Mouse (Mus musculus): ENCODE results near the gene Irgc1. TPM values are rescaled to one million over a fixed set of nuclear protein-coding genes. Genes with fewer than 3 reads are reported as not detected.

The Irgc1 gene
- total RNA-seq, 1 experiment, result not detected

DNA sequence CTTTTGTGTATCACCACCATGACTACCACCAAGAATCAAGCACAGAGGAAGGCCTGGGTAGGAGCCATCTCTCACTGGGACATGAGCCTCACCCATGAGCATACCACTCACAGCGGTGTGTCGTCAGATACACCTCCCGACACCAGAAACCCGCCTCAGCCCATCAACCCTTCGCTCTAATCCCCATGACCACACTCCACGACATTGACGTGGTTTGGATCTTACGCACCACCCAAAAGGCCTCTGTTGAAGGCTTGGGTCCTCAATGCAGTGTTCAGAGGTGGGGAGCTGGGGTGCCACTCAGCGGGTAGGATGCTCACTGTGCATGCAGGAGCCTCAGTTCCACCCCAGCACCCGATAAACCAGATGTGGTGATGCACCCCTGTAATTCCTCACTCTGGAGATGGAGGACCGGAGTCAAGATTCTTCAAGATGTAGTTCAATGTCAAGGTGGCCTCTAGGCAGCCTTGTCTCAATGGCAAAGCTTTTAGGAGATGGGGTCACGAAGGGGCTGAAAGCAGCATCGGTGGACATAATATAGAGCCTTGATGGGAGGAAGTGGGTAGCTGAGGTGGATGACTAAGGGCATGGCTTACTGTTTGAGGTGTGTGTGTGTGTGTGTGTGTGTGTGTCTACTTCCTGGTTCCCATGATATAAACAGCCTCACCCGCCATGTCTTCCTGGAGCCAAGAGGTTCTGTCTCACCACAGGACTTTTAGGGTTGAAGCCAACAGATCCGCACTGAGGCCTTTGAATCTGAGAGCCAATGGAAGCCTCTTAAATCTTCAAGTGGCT, 21.3 kb downstream of the Irgc1 start:
- in situ Hi-C loops (cut with MboI; ENCODE audit: low sequenced_read_pairs in 2 of 2, unreplicated experiment in 2 of 2), result no loop called here
- Histone ChIP-seq H3K4me1 (ENCODE audit: control insufficient read depth in 2 of 2, insufficient read depth in 2 of 2, low read length in 2 of 2, poor library complexity in 1 of 2) (peaks cover 0 to 3% of the 10 kb centered on the region in 2 experiments; a peak in 1 of 4 replicates), H3K4me3 (ENCODE audit: insufficient read depth in 1 of 2, low read depth in 1 of 2, low read length in 2 of 2, poor library complexity in 1 of 2, severe bottlenecking in 1 of 2) (no peak overlapping the region), H3K36me3 (ENCODE audit: control insufficient read depth, insufficient read depth, low read length, poor library complexity, severe bottlenecking) (no peaks in the 10 kb centered on the region), H3K27ac (ENCODE audit: insufficient read depth, low read depth, low read length, poor library complexity, severe bottlenecking) (no peak overlapping the region), H3K9me3 (ENCODE audit: control insufficient read depth, insufficient read depth, low read depth, low read length) (no peaks in the 10 kb centered on the region), H3K9ac (ENCODE audit: insufficient read depth, low read depth, low read length, poor library complexity, severe bottlenecking) (no peak overlapping the region)
- DNase-seq (ENCODE audit: low read depth, low spot score), result no peak
- no peak for TF ChIP-seq ZC3H11A (IDR thresholded peaks at IDR 0.05; ENCODE audit: borderline replicate concordance, low read depth, low read length)
- no peak for TF ChIP-seq CHD2 (IDR thresholded peaks at IDR 0.05; ENCODE audit: low read depth, low read length)
- no peak for TF ChIP-seq HCFC1 (IDR thresholded peaks at IDR 0.05; ENCODE audit: borderline replicate concordance, insufficient read depth, low read length)
- no peak for TF ChIP-seq MAFK (IDR thresholded peaks at IDR 0.05; ENCODE audit: insufficient read depth, low read depth, low read length)

DNA sequence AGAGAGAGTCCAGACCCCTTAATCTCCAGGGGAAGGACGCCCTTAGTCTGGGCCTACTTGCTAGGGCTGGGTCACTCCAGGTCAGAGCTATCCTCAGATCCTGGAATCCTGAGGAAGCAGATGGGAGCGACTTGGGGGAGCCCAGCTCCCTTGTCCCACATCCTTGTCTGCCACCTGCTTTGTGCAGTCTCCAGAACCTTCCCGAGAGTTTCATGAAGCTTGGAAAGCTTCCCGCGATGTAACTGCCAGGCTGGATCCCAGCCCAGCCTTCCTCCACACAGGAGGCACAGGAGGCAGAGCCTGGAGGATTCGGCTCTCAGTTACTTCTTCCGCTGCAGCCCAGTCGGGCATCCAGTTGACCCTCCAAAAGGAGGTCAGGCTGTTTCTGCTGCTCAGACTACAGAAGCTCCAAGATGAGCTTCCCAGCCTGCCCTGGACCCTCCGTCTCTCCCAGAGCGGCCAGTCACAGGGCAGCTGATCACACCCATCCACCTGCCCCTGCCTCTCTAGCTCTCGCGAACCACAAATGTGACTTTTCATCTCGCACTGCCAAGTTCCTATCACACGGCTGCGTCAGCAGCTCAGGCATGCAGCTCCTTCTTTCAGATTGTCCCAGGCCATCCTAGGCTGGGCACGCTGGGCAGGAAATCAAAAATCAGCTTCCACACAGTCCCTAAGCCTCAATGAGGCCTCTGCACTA, 22.5 kb downstream of the Irgc1 start:
- Histone ChIP-seq H3K9ac (ENCODE audit: insufficient read depth, low read depth, low read length, poor library complexity, severe bottlenecking) (no peak overlapping the region), H3K9me3 (ENCODE audit: control insufficient read depth, insufficient read depth, low read depth, low read length) (no peaks in the 10 kb centered on the region), H3K36me3 (ENCODE audit: control insufficient read depth, insufficient read depth, low read length, poor library complexity, severe bottlenecking) (no peaks in the 10 kb centered on the region), H3K4me1 (ENCODE audit: control insufficient read depth in 2 of 2, insufficient read depth in 2 of 2, low read length in 2 of 2, poor library complexity in 1 of 2) (peaks cover 0 to 3% of the 10 kb centered on the region in 2 experiments; a peak in 1 of 4 replicates), H3K4me3 (ENCODE audit: insufficient read depth in 1 of 2, low read depth in 1 of 2, low read length in 2 of 2, poor library complexity in 1 of 2, severe bottlenecking in 1 of 2) (no peak overlapping the region), H3K27ac (ENCODE audit: insufficient read depth, low read depth, low read length, poor library complexity, severe bottlenecking) (no peak overlapping the region)
- in situ Hi-C loops (cut with MboI; ENCODE audit: low sequenced_read_pairs in 2 of 2, unreplicated experiment in 2 of 2), result no loop called here
- DNase-seq (ENCODE audit: low read depth, low spot score), result no peak
- TF ChIP-seq ZNF384 (IDR thresholded peaks at IDR 0.05; ENCODE audit: low read depth, low read length), result no peak
- no peak for TF ChIP-seq ZC3H11A (IDR thresholded peaks at IDR 0.05; ENCODE audit: borderline replicate concordance, low read depth, low read length)

DNA sequence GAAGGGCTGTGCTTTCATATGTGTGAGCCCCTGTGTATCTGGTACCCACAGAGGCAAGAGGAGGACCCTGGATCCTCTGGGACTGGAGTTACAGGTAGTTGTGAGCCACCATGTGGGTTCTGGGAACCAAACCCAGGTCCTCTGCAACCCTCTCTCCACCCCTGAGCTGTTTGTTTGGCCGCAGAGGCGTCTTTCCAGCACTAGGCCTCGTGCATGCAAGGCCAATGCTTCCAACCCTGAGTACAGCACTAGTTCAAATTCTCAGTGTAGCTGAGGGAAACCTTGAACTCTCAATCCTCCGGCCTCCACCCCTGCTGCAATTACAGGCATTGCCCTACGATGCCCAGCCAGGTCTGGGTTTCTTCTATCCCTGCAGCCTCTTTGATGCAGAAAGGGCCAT, 23.4 kb downstream of the Irgc1 start:
- no peak for DNase-seq (ENCODE audit: low read depth, low spot score)
- peaks cover 0 to 3% of the 10 kb centered on the region in 2 experiments; a peak in 1 of 4 replicates for H3K4me1 ChIP-seq (ENCODE audit: control insufficient read depth in 2 of 2, insufficient read depth in 2 of 2, low read length in 2 of 2, poor library complexity in 1 of 2)
- H3K9ac ChIP-seq (ENCODE audit: insufficient read depth, low read depth, low read length, poor library complexity, severe bottlenecking), result no peak overlapping the region
- no peak for TF ChIP-seq CHD2 (IDR thresholded peaks at IDR 0.05; ENCODE audit: low read depth, low read length)
- no peak for TF ChIP-seq ZNF384 (IDR thresholded peaks at IDR 0.05; ENCODE audit: low read depth, low read length)
- TF ChIP-seq ZC3H11A (IDR thresholded peaks at IDR 0.05; ENCODE audit: borderline replicate concordance, low read depth, low read length), result no peak
- no peak for TF ChIP-seq MAFK (IDR thresholded peaks at IDR 0.05; ENCODE audit: insufficient read depth, low read depth, low read length)
- no peak for TF ChIP-seq HCFC1 (IDR thresholded peaks at IDR 0.05; ENCODE audit: borderline replicate concordance, insufficient read depth, low read length)
- H3K36me3 ChIP-seq (ENCODE audit: control insufficient read depth, insufficient read depth, low read length, poor library complexity, severe bottlenecking), result no peaks in the 10 kb centered on the region
- H3K9me3 ChIP-seq (ENCODE audit: control insufficient read depth, insufficient read depth, low read depth, low read length), result no peaks in the 10 kb centered on the region
- H3K4me3 ChIP-seq (ENCODE audit: insufficient read depth in 1 of 2, low read depth in 1 of 2, low read length in 2 of 2, poor library complexity in 1 of 2, severe bottlenecking in 1 of 2), result no peak overlapping the region
- in situ Hi-C loops (cut with MboI; ENCODE audit: low sequenced_read_pairs in 2 of 2, unreplicated experiment in 2 of 2), result no loop called here
- no peak overlapping the region for H3K27ac ChIP-seq (ENCODE audit: insufficient read depth, low read depth, low read length, poor library complexity, severe bottlenecking)

DNA sequence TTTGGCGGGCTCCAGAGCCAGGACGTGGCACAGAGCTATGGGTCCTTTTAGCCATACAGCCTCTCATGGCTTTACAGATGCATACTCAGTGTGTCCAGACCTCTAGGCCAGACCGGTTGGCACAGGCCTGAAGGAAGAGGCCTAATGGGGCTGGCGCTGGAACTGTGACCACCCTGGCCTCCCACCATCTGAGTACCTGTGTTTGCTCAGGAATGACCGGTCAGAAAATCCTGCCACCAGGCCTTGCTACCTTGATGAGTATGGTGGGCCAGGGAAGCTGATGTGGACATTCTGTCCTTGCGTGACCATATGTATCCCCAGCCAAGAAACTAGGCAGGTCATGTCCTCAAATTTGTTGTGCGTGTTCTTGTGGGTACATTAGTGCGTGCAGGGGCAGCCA, 24.9 kb downstream of the Irgc1 start:
- in situ Hi-C loops (cut with MboI; ENCODE audit: low sequenced_read_pairs in 2 of 2, unreplicated experiment in 2 of 2), result no loop called here
- H3K36me3 ChIP-seq (ENCODE audit: control insufficient read depth, insufficient read depth, low read length, poor library complexity, severe bottlenecking), result peaks cover 3% of the 10 kb centered on the region; the same call in 1 of the 2 replicates
- no peak overlapping the region for H3K4me3 ChIP-seq (ENCODE audit: insufficient read depth in 1 of 2, low read depth in 1 of 2, low read length in 2 of 2, poor library complexity in 1 of 2, severe bottlenecking in 1 of 2)
- no peaks in the 10 kb centered on the region for H3K9me3 ChIP-seq (ENCODE audit: control insufficient read depth, insufficient read depth, low read depth, low read length)
- TF ChIP-seq CHD2 (IDR thresholded peaks at IDR 0.05; ENCODE audit: low read depth, low read length) (no peak), HCFC1 (IDR thresholded peaks at IDR 0.05; ENCODE audit: borderline replicate concordance, insufficient read depth, low read length) (no peak)
- H3K9ac ChIP-seq (ENCODE audit: insufficient read depth, low read depth, low read length, poor library complexity, severe bottlenecking), result no peak overlapping the region
- peaks cover 0 to 2% of the 10 kb centered on the region in 2 experiments; a peak in 1 of 4 replicates for H3K4me1 ChIP-seq (ENCODE audit: control insufficient read depth in 2 of 2, insufficient read depth in 2 of 2, low read length in 2 of 2, poor library complexity in 1 of 2)
- no peak for DNase-seq (ENCODE audit: low read depth, low spot score)
- H3K27ac ChIP-seq (ENCODE audit: insufficient read depth, low read depth, low read length, poor library complexity, severe bottlenecking), result no peak overlapping the region

All from ES-E14 (cell line).